Mouse (Mus musculus) kidney, postnatal 0 days (tissue): Measurements from ENCODE around the gene Nmur1. TPM values are rescaled to one million over a fixed set of nuclear protein-coding genes. Genes with fewer than 3 reads are reported as not detected.
A peak's percentile ranks its signal among the peaks of the same experiment; 100 is the strongest.

ENCODE experiments used
- ATAC-seq: fragments of 200-750 bp; cut with Nextera tagmentation; replicated peaks from 2 replicates; pipeline ENCODE4 v1.8.0; 2017; ENCODE audit warnings: low read depth, moderate number of reproducible peaks, moderate TSS enrichment, moderate library complexity; ENCODE audit not compliant: low FRiP score
- DNase-seq: peaks from one replicate; pipeline ENCODE4 v3.0.0-alpha.2; 2016; ENCODE audit warnings: low spot score
- H3K27ac ChIP-seq: fragments of 300-500 bp; sonication (generic); 2 replicates; pipeline ENCODE4 v1.5.1; 2014; ENCODE audit warnings: mild to moderate bottlenecking
- H3K27me3 ChIP-seq: fragments of 300-500 bp; sonication (generic); 2 replicates; pipeline ENCODE4 v1.6.1; 2014; ENCODE audit warnings: low read length, mixed read lengths; ENCODE audit not compliant: insufficient read depth
- H3K36me3 ChIP-seq: fragments of 300-500 bp; sonication (generic); 2 replicates; pipeline ENCODE4 v1.6.1; 2014; ENCODE audit warnings: low read length, mixed read lengths; ENCODE audit not compliant: insufficient read depth
- H3K4me1 ChIP-seq: fragments of 300-500 bp; sonication (generic); replicated peaks from 2 replicates; pipeline ENCODE4 v1.6.1; 2014; ENCODE audit warnings: antibody characterized with exemption, low read length, mixed read lengths; ENCODE audit not compliant: insufficient read depth
- H3K4me2 ChIP-seq: fragments of 300-500 bp; sonication (generic); 2 replicates; pipeline ENCODE4 v1.6.1; 2014; ENCODE audit warnings: mild to moderate bottlenecking, low read length, moderate library complexity, mixed read lengths
- H3K4me3 ChIP-seq: fragments of 300-500 bp; sonication (generic); replicated peaks from 2 replicates; pipeline ENCODE4 v1.5.1; 2014; ENCODE audit warnings: low read depth, low read length
- H3K9ac ChIP-seq: fragments of 300-500 bp; sonication (generic); 2 replicates; pipeline ENCODE4 v1.6.1; 2014; ENCODE audit warnings: low read depth, low read length
- H3K9me3 ChIP-seq: fragments of 300-500 bp; sonication (generic); replicated peaks from 2 replicates; pipeline ENCODE4 v1.6.1; 2016; ENCODE audit warnings: low read length, inconsistent platforms, mixed read lengths
- CTCF ChIP-seq: IDR thresholded peaks from 2 replicates; pipeline ENCODE4 v1.5.1; 2016; ENCODE audit warnings: antibody characterized with exemption, low read depth, mild to moderate bottlenecking, moderate library complexity
- whole genome bisulfite sequencing: fragments of 180-500 bp; shearing (Covaris S2); extraction: QIAGEN DNeasy Blood & Tissue Kit; methylation state at CpG from one replicate; pipeline ENCODE4 v1.1.7; 2014; 5-methylcytosine and 5-hydroxymethylcytosine counted together
- polyA plus RNA-seq: library from polyadenylated mRNA; unstranded; fragments of >200 nt; fragmentation: Nextera tagmentation; extraction: Ambion mirVana; gene quantifications from 2 replicates; pipeline ENCODE4 v1.2.1, GENCODE M21; 2015

Nmur1 gene
- polyA plus RNA-seq, 1 experiment from 2014 or later: not detected

DNA sequence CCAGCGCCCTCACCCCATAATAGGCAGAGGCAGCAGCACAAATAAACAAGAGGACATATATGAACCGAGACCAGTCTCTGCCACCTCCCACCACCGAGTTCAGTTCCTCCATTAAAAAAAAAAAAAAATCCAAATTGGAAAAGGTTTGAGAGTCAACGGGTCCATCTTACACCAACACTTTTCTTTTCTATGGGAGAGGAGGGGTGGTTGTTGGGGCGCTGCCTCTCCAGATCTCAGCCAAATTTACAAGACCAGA, 15.6 kb upstream of the Nmur1 start:
- peak; percentile 85 for DNase-seq
- 0% methylated on average over 5 of the region's 5 CpGs for WGBS
- Histone ChIP-seq H3K27me3 (no peaks in the 10 kb centered on the region), H3K9me3 (no peaks in the 10 kb centered on the region), H3K4me2 (peak overlapping the region; percentile 63), H3K9ac (peak overlapping the region; percentile 72), H3K4me1 (peaks cover 17% of the 10 kb centered on the region), H3K27ac (peak overlapping the region; percentile 98), H3K4me3 (peak overlapping the region; percentile 29), H3K36me3 (no peaks in the 10 kb centered on the region)
- TF ChIP-seq CTCF: no peak
- no peak for ATAC-seq

DNA sequence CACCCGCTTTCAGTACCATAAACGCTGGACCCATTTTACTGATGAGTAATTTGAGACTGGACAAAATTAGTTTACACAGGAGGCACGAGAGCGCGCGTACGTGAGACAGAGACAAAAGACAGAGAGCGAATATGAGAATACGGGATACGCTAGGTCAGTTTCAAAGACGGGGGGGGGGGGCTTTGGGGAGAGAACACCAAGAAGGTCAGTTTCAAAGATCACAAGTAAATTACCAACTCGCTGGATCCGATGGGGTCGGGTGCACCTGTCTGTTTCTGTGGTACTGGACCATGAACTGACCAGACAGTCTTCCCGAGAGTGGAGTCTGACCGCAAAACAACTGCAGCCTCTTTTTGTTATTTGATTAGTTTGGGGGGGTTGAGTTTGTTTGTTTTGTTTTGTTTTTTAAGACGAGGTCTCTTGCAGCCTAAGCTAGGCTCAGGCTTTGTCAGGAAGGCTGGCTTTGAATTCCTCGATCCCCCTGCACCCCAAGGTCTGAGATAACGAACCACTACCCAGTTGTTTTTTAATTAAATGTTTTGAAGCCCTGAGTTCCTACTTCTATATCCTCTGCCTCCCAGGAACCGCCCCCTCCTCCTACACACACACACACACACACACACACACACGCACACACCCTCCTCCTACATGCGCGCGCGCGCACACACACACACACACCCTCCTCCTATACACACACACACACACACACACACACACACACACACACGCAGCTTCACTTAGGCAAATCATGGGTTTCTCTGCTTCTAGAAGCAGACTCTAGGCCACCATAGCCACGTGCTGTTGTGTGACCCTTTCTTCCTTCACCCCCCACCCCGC, 15.1 kb upstream of the Nmur1 start:
- Histone ChIP-seq H3K36me3 (no peaks in the 10 kb centered on the region), H3K9me3 (no peaks in the 10 kb centered on the region), H3K4me3 (peak overlapping the region; percentile 29), H3K27me3 (no peaks in the 10 kb centered on the region), H3K9ac (peak overlapping the region; percentile 72), H3K4me1 (peaks cover 17% of the 10 kb centered on the region), H3K4me2 (peak overlapping the region; percentile 63), H3K27ac (peak overlapping the region; percentile 98)
- DNase-seq (peak; percentile 86), ATAC-seq (peak; percentile 48)
- no peak for TF ChIP-seq CTCF
- under 1% methylated on average over 29 of the region's 29 CpGs for WGBS

DNA sequence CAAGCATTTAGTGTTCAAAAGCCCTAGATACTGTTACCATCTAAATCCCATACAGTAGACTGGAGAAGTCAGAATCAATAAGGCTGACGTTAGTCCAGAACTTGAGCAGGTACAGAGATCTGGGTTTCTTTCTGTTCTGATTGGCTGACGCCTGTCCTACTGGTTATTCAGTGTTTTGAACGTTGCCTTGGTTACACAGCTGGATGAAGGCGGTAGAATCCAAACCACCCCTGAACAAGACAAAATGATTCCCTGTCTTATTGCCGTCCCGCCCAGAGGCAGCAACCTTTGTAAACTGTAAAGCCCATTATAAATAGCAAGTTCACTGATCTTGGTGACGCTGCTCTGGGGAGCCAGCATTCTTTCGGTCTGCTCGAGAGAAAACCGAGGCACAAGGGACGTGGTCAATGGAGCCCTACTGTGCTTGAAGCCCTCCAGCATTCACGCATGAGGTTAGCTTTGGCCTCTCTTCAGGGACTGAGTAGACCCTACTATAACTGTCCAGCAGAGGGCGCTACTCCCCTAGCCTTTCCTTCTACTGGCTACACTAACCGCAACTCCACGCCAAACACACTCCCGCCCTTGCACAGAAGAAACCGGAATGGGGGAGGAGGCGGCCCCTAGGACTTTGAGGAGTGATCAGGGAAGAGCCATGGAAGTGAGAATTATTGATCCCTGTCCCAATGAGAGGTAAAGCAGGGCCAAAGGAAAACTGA, 14.3 kb upstream of the Nmur1 start:
- WGBS: 4% methylated on average over 18 of the region's 18 CpGs
- Histone ChIP-seq H3K4me1 (peaks cover 20% of the 10 kb centered on the region), H3K9me3 (no peaks in the 10 kb centered on the region), H3K9ac (peak overlapping the region; percentile 41; the same call in 1 of the 2 replicates), H3K27ac (peak overlapping the region; percentile 98), H3K4me3 (peak overlapping the region; percentile 29; the same call in 1 of the 2 replicates), H3K4me2 (peak overlapping the region; percentile 63), H3K27me3 (no peaks in the 10 kb centered on the region), H3K36me3 (no peaks in the 10 kb centered on the region)
- peak; percentile 82 for ATAC-seq
- peak; percentile 99 for DNase-seq
- peak; percentile 99 for TF ChIP-seq CTCF

DNA sequence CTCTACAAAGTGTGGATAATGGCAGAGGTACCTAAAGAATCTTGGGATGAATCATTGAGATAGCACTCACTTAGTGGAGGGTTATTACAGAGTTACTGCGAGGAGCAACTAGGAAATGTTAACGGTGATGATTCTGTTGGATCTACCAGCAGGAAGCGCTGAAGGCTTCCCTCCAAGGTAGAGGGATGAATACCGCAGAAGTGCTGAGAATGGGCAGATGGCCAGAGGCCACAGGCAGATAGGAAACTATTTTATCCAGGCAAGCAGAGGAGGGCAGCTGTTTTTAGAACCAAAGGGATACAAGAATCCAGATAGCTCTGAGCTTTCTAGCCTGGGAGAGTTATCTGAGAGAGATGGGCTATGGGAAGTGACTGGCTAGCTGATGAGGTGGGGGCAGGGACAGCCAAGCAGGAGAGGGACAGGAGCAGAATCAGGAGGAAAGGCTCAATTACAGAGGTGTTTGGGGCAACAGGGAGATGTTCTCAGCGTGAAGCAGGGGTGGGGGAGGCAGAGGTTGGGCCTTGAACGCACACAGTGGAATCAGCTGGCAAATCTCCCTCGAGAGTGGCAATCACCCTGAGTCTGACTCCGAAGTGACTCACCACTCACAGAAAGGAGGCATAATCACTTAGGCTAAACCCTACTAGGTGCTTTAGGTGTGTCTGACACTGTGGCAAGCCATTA, 13.6 kb upstream of the Nmur1 start:
- ATAC-seq (no peak), DNase-seq (no peak)
- Histone ChIP-seq H3K4me2 (no peak overlapping the region), H3K27ac (no peak overlapping the region), H3K4me3 (no peak overlapping the region), H3K9ac (no peak overlapping the region), H3K9me3 (no peaks in the 10 kb centered on the region), H3K4me1 (peaks cover 26% of the 10 kb centered on the region), H3K27me3 (no peaks in the 10 kb centered on the region), H3K36me3 (no peaks in the 10 kb centered on the region)
- 36% methylated on average over 8 of the region's 8 CpGs for WGBS
- TF ChIP-seq CTCF: no peak

DNA sequence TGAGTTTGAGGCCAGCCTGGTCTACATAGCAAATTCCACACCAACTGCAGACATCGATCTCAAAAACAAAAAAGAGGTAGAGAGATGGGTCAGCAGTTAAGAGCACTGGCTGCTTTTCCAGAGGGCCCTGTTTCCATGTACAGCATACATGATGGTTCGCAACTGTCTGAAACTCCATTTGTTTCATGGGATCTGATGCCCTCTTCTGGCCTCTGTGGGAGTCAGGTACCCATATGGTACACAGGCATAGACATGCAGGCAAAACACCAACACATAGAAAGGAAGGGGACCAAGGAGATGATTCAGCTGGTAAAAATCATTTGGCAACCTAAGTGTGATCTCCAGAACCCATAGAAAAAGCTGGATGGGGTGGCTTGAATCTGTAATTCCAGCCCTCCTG, 12.5 kb upstream of the Nmur1 start:
- Histone ChIP-seq H3K4me3 (no peak overlapping the region), H3K36me3 (no peaks in the 10 kb centered on the region), H3K4me2 (no peak overlapping the region), H3K27ac (no peak overlapping the region), H3K9ac (no peak overlapping the region), H3K4me1 (peaks cover 26% of the 10 kb centered on the region), H3K27me3 (no peaks in the 10 kb centered on the region), H3K9me3 (no peaks in the 10 kb centered on the region)
- 67% methylated on average over 2 of the region's 2 CpGs for WGBS
- peak; percentile 62 for TF ChIP-seq CTCF
- ATAC-seq (no peak), DNase-seq (peak; percentile 28)

DNA sequence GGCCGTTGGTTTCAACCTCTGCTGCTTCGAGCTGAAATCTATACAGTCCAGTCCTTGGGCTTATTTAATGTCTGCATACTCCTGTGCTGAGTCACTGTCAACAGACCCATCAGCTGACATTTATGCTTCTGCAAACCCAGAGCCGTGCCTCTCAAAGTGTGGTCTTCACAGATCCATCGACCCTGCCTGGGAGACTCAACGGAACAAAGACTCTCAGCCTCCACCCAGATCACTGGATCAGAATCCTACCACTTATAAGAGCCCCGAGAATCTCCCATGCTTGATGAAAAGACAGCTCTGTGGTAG, 11.9 kb upstream of the Nmur1 start:
- H3K27ac ChIP-seq: 0 out of 2 replicates have a peak overlapping the region, but pooled peaks have one; percentile 3
- no peak for DNase-seq
- ATAC-seq: no peak
- H3K9me3 ChIP-seq: no peaks in the 10 kb centered on the region
- no peak for TF ChIP-seq CTCF
- H3K4me2 ChIP-seq: no peak overlapping the region
- no peak overlapping the region for H3K9ac ChIP-seq
- H3K27me3 ChIP-seq: no peaks in the 10 kb centered on the region
- peaks cover 21% of the 10 kb centered on the region for H3K4me1 ChIP-seq
- H3K4me3 ChIP-seq: no peak overlapping the region
- WGBS: 63% methylated on average over 6 of the region's 6 CpGs
- no peaks in the 10 kb centered on the region for H3K36me3 ChIP-seq
